Mouse (Mus musculus) CH12.LX (cell line): ENCODE measurements around the gene Pnmal1. TPM values are rescaled to one million over a fixed set of nuclear protein-coding genes. Genes with fewer than 3 reads are reported as not detected.
A peak's percentile ranks its signal among the peaks of the same experiment; 100 is the strongest.

ENCODE experiments used
- DNase-seq: peaks from one replicate; pipeline ENCODE4 v3.0.0-alpha.2; 2013; ENCODE audit errors: extremely low read depth
- H3K27ac ChIP-seq: 2 replicates; pipeline ENCODE4 v1.5.1; 2012; ENCODE audit warnings: low read depth, mild to moderate bottlenecking, control low read depth, moderate library complexity; ENCODE audit not compliant: insufficient read depth
- H3K27me3 ChIP-seq: replicated peaks from 2 replicates; pipeline ENCODE3; 2012; ENCODE audit warnings: inconsistent platforms
- H3K36me3 ChIP-seq, 2 experiments: replicated peaks in 1 of 2; 2 replicates each; pipeline versions ENCODE3 to v1.6.1; 2012; ENCODE audit warnings: inconsistent platforms in 1 of 2, low read length in 1 of 2, mild to moderate bottlenecking in 1 of 2, mixed read lengths in 1 of 2, moderate library complexity in 1 of 2; ENCODE audit not compliant: control insufficient read depth in 1 of 2, insufficient read depth in 1 of 2
- H3K4me1 ChIP-seq, 2 experiments: 2 replicates each; pipeline ENCODE4 v1.6.1; 2012; ENCODE audit warnings: inconsistent platforms in 1 of 2, moderate library complexity in 1 of 2; ENCODE audit not compliant: insufficient read depth in 2 of 2, control insufficient read depth in 1 of 2
- H3K4me2 ChIP-seq: 2 replicates; pipeline ENCODE4 v1.6.1; 2012; ENCODE audit warnings: low read depth, mild to moderate bottlenecking, control low read depth; ENCODE audit not compliant: poor library complexity, insufficient read depth, severe bottlenecking
- H3K4me3 ChIP-seq, 3 experiments: fragments of 150-350 bp in 1 of 3; sonication (generic) in 1 of 3; replicated peaks in 1 of 3; 2 replicates each; pipeline versions ENCODE3 to v1.5.1; 2011 to 2012; ENCODE audit warnings: low read depth in 2 of 3, low read length in 2 of 3, mild to moderate bottlenecking in 2 of 3, moderate library complexity in 2 of 3, control low read depth in 1 of 3, improper control_type of control experiment in 1 of 3, inconsistent platforms in 1 of 3, mixed read lengths in 1 of 3; ENCODE audit not compliant: poor library complexity in 1 of 3
- H3K79me2 ChIP-seq: replicated peaks from 2 replicates; pipeline ENCODE4 v1.6.1; 2012; ENCODE audit warnings: mild to moderate bottlenecking, moderate library complexity; ENCODE audit not compliant: control insufficient read depth, poor library complexity, insufficient read depth, severe bottlenecking; ENCODE audit errors: extremely low read depth
- H3K9ac ChIP-seq: 2 replicates; pipeline ENCODE4 v1.6.1; 2012; ENCODE audit warnings: low read depth, mild to moderate bottlenecking, control low read depth, moderate library complexity; ENCODE audit not compliant: insufficient read depth
- H3K9me3 ChIP-seq: replicated peaks from 2 replicates; pipeline ENCODE3; 2012; ENCODE audit warnings: low read length, inconsistent platforms, mixed read lengths
- CTCF ChIP-seq, 2 experiments: IDR thresholded peaks in 1 of 2; conservative IDR thresholded peaks in 1 of 2; 2 replicates each; pipeline ENCODE4 v1.5.1; 2011 to 2012; ENCODE audit warnings: low read depth in 2 of 2, low read length in 2 of 2, improper control_type of control experiment in 1 of 2, inconsistent platforms in 1 of 2, mild to moderate bottlenecking in 1 of 2, moderate library complexity in 1 of 2
- JUN ChIP-seq: IDR thresholded peaks from 2 replicates; pipeline ENCODE4 v1.6.1; 2011; ENCODE audit warnings: low read depth, mild to moderate bottlenecking, low read length, improper control_type of control experiment, moderate library complexity; ENCODE audit not compliant: insufficient read depth
- MAFK ChIP-seq: IDR thresholded peaks from 2 replicates; pipeline ENCODE4 v1.6.1; 2011; ENCODE audit warnings: low read length, improper control_type of control experiment; ENCODE audit not compliant: insufficient replicate concordance
- MEF2A ChIP-seq: IDR thresholded peaks from 2 replicates; pipeline ENCODE4 v1.6.1; 2014; ENCODE audit warnings: low read depth, mild to moderate bottlenecking, inconsistent platforms, low read length, improper control_type of control experiment, borderline replicate concordance
- MXI1 ChIP-seq: IDR thresholded peaks from 2 replicates; pipeline ENCODE4 v1.6.1; 2011; ENCODE audit warnings: mild to moderate bottlenecking, low read depth, low read length, improper control_type of control experiment
- NELFE ChIP-seq: IDR thresholded peaks from 2 replicates; pipeline ENCODE4 v1.6.1; 2011; ENCODE audit warnings: low read depth, low read length, improper control_type of control experiment
- POLR2A ChIP-seq: IDR thresholded peaks from 2 replicates; pipeline ENCODE4 v1.6.1; 2011; ENCODE audit warnings: low read depth, mild to moderate bottlenecking, improper control_type of control experiment, low read length
- POLR2AphosphoS2 ChIP-seq: IDR thresholded peaks from 2 replicates; pipeline ENCODE4 v1.6.1; 2011; ENCODE audit warnings: low read depth, low read length, improper control_type of control experiment
- RCOR1 ChIP-seq: conservative IDR thresholded peaks from 2 replicates; pipeline ENCODE4 v1.6.1; 2012; ENCODE audit warnings: low read depth, mild to moderate bottlenecking, inconsistent platforms, low read length, improper control_type of control experiment
- USF1 ChIP-seq: IDR thresholded peaks from 2 replicates; pipeline ENCODE4 v1.6.1; 2014; ENCODE audit warnings: low read depth, mild to moderate bottlenecking, inconsistent platforms, low read length, improper control_type of control experiment
- USF2 ChIP-seq: conservative IDR thresholded peaks from 2 replicates; pipeline ENCODE4 v1.6.1; 2011; ENCODE audit warnings: low read depth, low read length, improper control_type of control experiment
- ZC3H11A ChIP-seq: IDR thresholded peaks from 2 replicates; pipeline ENCODE4 v1.6.1; 2012; ENCODE audit warnings: low read depth, mild to moderate bottlenecking, inconsistent platforms, low read length, improper control_type of control experiment
- ZMIZ1 ChIP-seq: IDR thresholded peaks from 2 replicates; pipeline ENCODE4 v1.6.1; 2012; ENCODE audit warnings: low read depth, mild to moderate bottlenecking, inconsistent platforms, low read length, improper control_type of control experiment
- dilution Hi-C: fragments of 300-500 bp; cut with MboI; formaldehyde crosslinking; loops from 2 replicates; pipeline ENCODE4 v1.14.3; 2020; ENCODE audit warnings: low sequenced_read_pairs; ENCODE audit not compliant: extremely low pct_unique_long_range_greater_than_20kb, extremely low pct_ligation_motif_present
- in situ Hi-C: fragments of 300-500 bp; cut with MboI; formaldehyde crosslinking; loops from 3 replicates; pipeline ENCODE4 v1.14.3; 2019; ENCODE audit warnings: low sequenced_read_pairs, low pct_ligation_motif_present, low pct_unique_long_range_greater_than_20kb, mixed read lengths
- polyA plus RNA-seq: library from polyadenylated mRNA; unstranded; fragments of >175 nt; gene quantifications from 2 replicates; pipeline ENCODE4 v1.2.1, GENCODE M21; 2012; ENCODE audit warnings: low read depth; ENCODE audit not compliant: insufficient read length
- total RNA-seq, 2 experiments: library from RNA; depleted of rRNA; stranded (reverse); fragments of 300-350 nt in 1 of 2; fragments of >200 nt in 1 of 2; gene quantifications; 2 replicates each; pipeline ENCODE4 v1.2.3; 2012 to 2014

The Pnmal1 gene
- total and polyA plus RNA-seq, 3 experiments: 0.07 to 0.13 TPM; not detected in 1

- Histone ChIP-seq H3K27me3 (no peaks in the 10 kb centered on the region), H3K36me3 (peaks cover 51 to 90% of the 10 kb centered on the region in 2 experiments), H3K9ac (no peak overlapping the region), H3K4me2 (no peak overlapping the region), H3K4me3 (no peak overlapping the region), H3K79me2 (0 out of 2 replicates have a peak, but pooled peaks cover 4% of the 10 kb centered on the region), H3K9me3 (no peaks in the 10 kb centered on the region), H3K27ac (no peak overlapping the region), H3K4me1 (peaks cover 0 to 31% of the 10 kb centered on the region in 2 experiments; a peak in 2 of 4 replicates)
- dilution Hi-C loops: no loop called here
- no peak for DNase-seq
- TF ChIP-seq NELFE: 0 out of 2 replicates have a peak, but pooled peaks have one; percentile 6
- peak; percentile 91 for TF ChIP-seq POLR2AphosphoS2
- TF ChIP-seq ZC3H11A: no peak
- TF ChIP-seq JUN: no peak
- TF ChIP-seq POLR2A: no peak
- in situ Hi-C loops: no loop called here
These were observed 44.8 kb upstream of the Pnmal1 start for GRCm38 (mm10) chr7:16914453-16915343.

DNA sequence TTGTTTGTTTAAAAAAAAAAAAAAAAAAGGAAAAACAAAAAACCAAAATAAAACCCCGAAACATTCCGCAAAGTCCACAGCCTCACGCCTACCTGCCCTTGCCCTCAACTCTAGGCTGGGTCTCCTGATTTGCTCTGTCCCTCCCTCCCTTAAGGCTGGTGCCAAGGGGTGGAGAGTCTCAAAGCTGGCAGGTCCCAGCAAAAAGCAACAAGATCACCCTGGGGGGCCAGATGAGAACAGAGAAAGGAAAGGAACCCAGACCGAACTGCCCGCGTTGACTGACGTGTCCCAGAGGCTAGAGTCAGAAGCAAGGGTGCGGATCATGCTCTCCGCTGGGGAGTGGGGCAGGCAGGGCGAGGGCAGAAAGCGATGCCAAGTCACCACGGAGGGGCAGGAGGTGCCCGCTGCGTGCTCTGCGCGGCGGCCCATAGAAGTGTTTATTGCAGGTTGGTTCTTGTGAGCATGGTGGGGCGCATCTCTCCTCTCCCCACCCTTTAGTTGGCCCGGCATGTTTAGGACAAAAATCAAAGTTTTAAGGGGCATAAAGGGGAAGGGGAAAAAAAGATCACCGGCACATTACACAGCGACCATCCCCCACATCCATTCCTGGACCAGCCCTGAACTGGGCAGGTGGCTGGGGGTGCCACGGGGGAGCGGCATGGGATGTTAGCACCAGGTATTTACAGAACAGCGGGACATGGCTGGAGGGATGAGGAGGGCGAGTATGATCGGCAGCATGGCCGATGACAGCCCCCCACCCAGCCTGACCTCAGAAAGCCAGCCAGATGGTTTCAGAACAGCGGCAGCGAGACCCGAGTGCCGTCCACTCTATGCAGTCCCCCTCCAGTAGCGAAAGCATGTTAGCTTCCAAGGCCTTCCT is 43.8 kb upstream of the Pnmal1 start:
- no peaks in the 10 kb centered on the region for H3K27me3 ChIP-seq
- H3K4me2 ChIP-seq: no peak overlapping the region
- in situ Hi-C loops (no loop called here), dilution Hi-C loops (no loop called here)
- H3K4me1 ChIP-seq: peaks cover 0 to 29% of the 10 kb centered on the region in 2 experiments; a peak in 2 of 4 replicates
- H3K9me3 ChIP-seq: no peaks in the 10 kb centered on the region
- no peak overlapping the region for H3K27ac ChIP-seq
- no peak for TF ChIP-seq USF1
- TF ChIP-seq NELFE: no peak
- TF ChIP-seq MXI1: no peak
- TF ChIP-seq ZMIZ1: no peak
- TF ChIP-seq ZC3H11A: no peak
- no peak for TF ChIP-seq POLR2AphosphoS2
- no peak for TF ChIP-seq RCOR1
- TF ChIP-seq USF2: no peak
- TF ChIP-seq MAFK: no peak
- TF ChIP-seq CTCF (conservative IDR thresholded peaks at IDR 0.05 in 1 of 2, IDR thresholded peaks at IDR 0.05 in 1 of 2; ENCODE audit: low read depth in 2 of 2, low read length in 2 of 2): no peak
- TF ChIP-seq MEF2A: no peak
- DNase-seq: no peak
- no peak overlapping the region for H3K9ac ChIP-seq
- H3K36me3 ChIP-seq: peaks cover 55 to 91% of the 10 kb centered on the region in 2 experiments
- no peak overlapping the region for H3K4me3 ChIP-seq
- peaks cover 12% of the 10 kb centered on the region for H3K79me2 ChIP-seq
